10 mouse cellular contexts compared by ENCODE assay signal in the genomic region with DNA sequence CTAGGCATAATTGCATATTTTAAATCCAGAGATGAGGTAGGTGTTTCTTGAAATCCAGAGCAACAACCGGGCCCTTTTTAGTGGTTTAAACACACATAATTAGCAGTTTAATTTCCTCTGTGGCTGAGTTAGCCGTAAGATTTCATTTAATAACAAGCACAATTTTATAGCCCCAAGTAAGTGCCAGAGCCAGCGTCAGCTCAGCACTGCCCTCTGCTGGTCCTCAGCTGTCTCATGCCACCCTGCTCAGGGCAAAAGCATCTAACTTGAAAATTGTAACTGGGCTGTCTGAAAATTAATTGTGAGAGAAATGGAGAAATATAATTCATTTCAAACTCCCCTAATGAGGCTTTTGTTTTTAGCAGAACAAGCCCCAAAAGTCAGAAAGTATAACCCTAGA.
A peak's percentile ranks its signal among the peaks of the same experiment; 100 is the strongest.
DNase-seq lines count a peak whose midpoint lies in the region; ATAC-seq and TF ChIP-seq lines count a peak whose summit lies in the region.
"Had no signal": no experiment of that assay in that cellular context is flagged by ENCODE, and none has a peak within 500 bp of the region (broad histone marks: within the 10 kb centered on the region; RNA-seq: fewer than 3 reads in every experiment).

No protein-coding gene starts in this region.

- H3K9ac ChIP-seq in liver, embryonic 11.5 days (ENCODE audit: low read depth, low read length): no peak overlapping the region
- no peak overlapping the region for H3K9ac ChIP-seq in intestine, postnatal 0 days (ENCODE audit: low read depth, low read length)
- no peak overlapping the region for H3K9ac ChIP-seq in limb, embryonic 13.5 days
- H3K9ac ChIP-seq: embryonic facial prominence, embryonic 12.5 days had no signal

- no peaks in the 10 kb centered on the region for H3K9me3 ChIP-seq in liver, embryonic 11.5 days (ENCODE audit: control insufficient read depth, low read length)
- H3K9me3 ChIP-seq in intestine, postnatal 0 days (ENCODE audit: control insufficient read depth): no peaks in the 10 kb centered on the region
- H3K9me3 ChIP-seq in limb, embryonic 13.5 days: no peaks in the 10 kb centered on the region
- H3K9me3 ChIP-seq: embryonic facial prominence, embryonic 12.5 days had no signal

- TF ChIP-seq CTCF in intestine, postnatal 0 days (IDR thresholded peaks at IDR 0.05; ENCODE audit: low read depth): peak; percentile 95
- peak; percentile 75 for TF ChIP-seq CTCF in olfactory bulb, adult 2 months (IDR thresholded peaks at IDR 0.05; ENCODE audit: insufficient read depth, low read depth, low read length)

- 25% methylated on average over 3 of the region's 3 CpGs for WGBS in liver, embryonic 11.5 days
- 8% methylated on average over 3 of the region's 3 CpGs for WGBS in intestine, postnatal 0 days
- WGBS in limb, embryonic 13.5 days: 3% methylated on average over 3 of the region's 3 CpGs
- 2% methylated on average over 3 of the region's 3 CpGs for WGBS in olfactory bulb, adult 2 months

- TF ChIP-seq POLR2A in olfactory bulb, adult 2 months (IDR thresholded peaks at IDR 0.05; ENCODE audit: insufficient read depth, low read depth, low read length): no peak

- H3K27ac ChIP-seq in liver, embryonic 11.5 days (ENCODE audit: low read depth, low read length): no peak overlapping the region
- H3K27ac ChIP-seq in intestine, postnatal 0 days (ENCODE audit: low read depth, low read length): no peak overlapping the region
- H3K27ac ChIP-seq in limb, embryonic 13.5 days: no peak overlapping the region
- no peak overlapping the region for H3K27ac ChIP-seq in olfactory bulb, adult 2 months (ENCODE audit: insufficient read depth, low read depth, low read length)
- H3K27ac ChIP-seq: embryonic facial prominence, embryonic 12.5 days had no signal

- DNase-seq in liver: peak; percentile 53
- DNase-seq in liver, embryonic 11.5 days (ENCODE audit: low spot score): no peak
- DNase-seq in cerebellum, adult 18-20 months: peak; percentile 42 to 65
- DNase-seq in forelimb bud, embryonic 11.5 days (ENCODE audit: low read depth, low spot score): peak; percentile 77
- peak; percentile 19 for DNase-seq in thymus, postnatal 25 days

- no peak overlapping the region for H3K4me2 ChIP-seq in liver, embryonic 11.5 days
- no peak overlapping the region for H3K4me2 ChIP-seq in intestine, postnatal 0 days (replicated peaks; ENCODE audit: low read depth)
- no peak overlapping the region for H3K4me2 ChIP-seq in limb, embryonic 13.5 days (replicated peaks)
- H3K4me2 ChIP-seq: embryonic facial prominence, embryonic 12.5 days had no signal

- no peaks in the 10 kb centered on the region for H3K36me3 ChIP-seq in liver, embryonic 11.5 days (ENCODE audit: control insufficient read depth, insufficient read depth, low read length)
- no peaks in the 10 kb centered on the region for H3K36me3 ChIP-seq in intestine, postnatal 0 days (ENCODE audit: control insufficient read depth, insufficient read depth)
- H3K36me3 ChIP-seq in limb, embryonic 13.5 days: no peaks in the 10 kb centered on the region
- H3K36me3 ChIP-seq: embryonic facial prominence, embryonic 12.5 days had no signal

- ATAC-seq in liver, embryonic 11.5 days (replicated peaks; ENCODE audit: low FRiP score): no peak
- ATAC-seq in intestine, postnatal 0 days: 0 out of 2 replicates have a peak, but pooled peaks have one; percentile 54
- peak; percentile 51; the same call in 1 of the 2 replicates for ATAC-seq in limb, embryonic 13.5 days (ENCODE audit: low FRiP score, low read depth)

- H3K4me3 ChIP-seq in liver, embryonic 11.5 days (ENCODE audit: low read depth, low read length): no peak overlapping the region
- H3K4me3 ChIP-seq in intestine, postnatal 0 days (ENCODE audit: low read depth, low read length): no peak overlapping the region
- H3K4me3 ChIP-seq in limb, embryonic 13.5 days: no peak overlapping the region
- H3K4me3 ChIP-seq in olfactory bulb, adult 2 months (ENCODE audit: insufficient read depth, low read depth, low read length): no peak overlapping the region
- H3K4me3 ChIP-seq: embryonic facial prominence, embryonic 12.5 days; myocyte had no signal

- no peaks in the 10 kb centered on the region for H3K4me1 ChIP-seq in liver, embryonic 11.5 days (replicated peaks; ENCODE audit: control insufficient read depth, insufficient read depth, low read length)
- no peaks in the 10 kb centered on the region for H3K4me1 ChIP-seq in intestine, postnatal 0 days (replicated peaks; ENCODE audit: control insufficient read depth, insufficient read depth, low read length)
- H3K4me1 ChIP-seq in limb, embryonic 13.5 days: peaks cover 10% of the 10 kb centered on the region; the same call in 1 of the 2 replicates
- H3K4me1 ChIP-seq in olfactory bulb, adult 2 months (ENCODE audit: control insufficient read depth, insufficient read depth, low read length): no peaks in the 10 kb centered on the region

- no peaks in the 10 kb centered on the region for H3K27me3 ChIP-seq in liver, embryonic 11.5 days (replicated peaks; ENCODE audit: control insufficient read depth, insufficient read depth, low read length)
- no peaks in the 10 kb centered on the region for H3K27me3 ChIP-seq in intestine, postnatal 0 days (replicated peaks; ENCODE audit: control insufficient read depth, insufficient read depth, low read length)
- peaks cover 5% of the 10 kb centered on the region; the same call in 1 of the 2 replicates for H3K27me3 ChIP-seq in limb, embryonic 13.5 days
- H3K27me3 ChIP-seq: embryonic facial prominence, embryonic 12.5 days had no signal
